Mouse (Mus musculus) MEL (cell line): ENCODE measurements at regions not wholly inside any gene's neighbourhood (a gene's known extent, or its start where the extent isn't known, plus 50 kb on each side); places are given as distances from the start of the nearest gene placed in this dataset.
A peak's percentile ranks its signal among the peaks of the same experiment; 100 is the strongest.

Source experiments
- DNase-seq: peaks from one replicate; pipeline ENCODE4 v3.0.0; 2011; ENCODE audit warnings: low read depth, low spot score
- H3K27ac ChIP-seq: 2 replicates; pipeline ENCODE4 v1.5.1; 2012; ENCODE audit warnings: low read depth, mild to moderate bottlenecking, control low read depth, low read length, moderate library complexity; ENCODE audit not compliant: control insufficient read depth
- H3K27me3 ChIP-seq, 2 experiments: fragments of 150-350 bp in 1 of 2; sonication (generic) in 1 of 2; 2 replicates each; pipeline ENCODE4 v1.6.1; 2012; ENCODE audit warnings: low read length in 2 of 2, mild to moderate bottlenecking in 2 of 2, improper control_type of control experiment in 1 of 2, moderate library complexity in 1 of 2; ENCODE audit not compliant: insufficient read depth in 2 of 2, control insufficient read depth in 1 of 2
- H3K36me3 ChIP-seq, 2 experiments: 2 replicates each; pipeline ENCODE4 v1.6.1; 2012 to 2014; ENCODE audit warnings: low read length in 2 of 2, improper control_type of control experiment in 1 of 2, inconsistent platforms in 1 of 2, mild to moderate bottlenecking in 1 of 2; ENCODE audit not compliant: insufficient read depth in 2 of 2, control insufficient read depth in 1 of 2
- H3K4me1 ChIP-seq, 2 experiments: fragments of 150-350 bp in 1 of 2; sonication (generic) in 1 of 2; 2 replicates each; pipeline ENCODE4 v1.6.1; 2012; ENCODE audit warnings: low read length in 2 of 2, improper control_type of control experiment in 1 of 2, mild to moderate bottlenecking in 1 of 2; ENCODE audit not compliant: insufficient read depth in 2 of 2, control insufficient read depth in 1 of 2
- H3K4me3 ChIP-seq, 2 experiments: fragments of 150-350 bp in 1 of 2; sonication (generic) in 1 of 2; 2 replicates each; pipeline ENCODE4 v1.5.1; 2012; ENCODE audit warnings: low read depth in 2 of 2, low read length in 2 of 2, mild to moderate bottlenecking in 2 of 2, moderate library complexity in 2 of 2, control low read depth in 1 of 2, improper control_type of control experiment in 1 of 2; ENCODE audit not compliant: control insufficient read depth in 1 of 2, insufficient read depth in 1 of 2
- H3K79me2 ChIP-seq: 2 replicates; pipeline ENCODE4 v1.6.1; 2012; ENCODE audit warnings: mild to moderate bottlenecking, low read length, moderate library complexity; ENCODE audit not compliant: control insufficient read depth, poor library complexity, insufficient read depth
- H3K9ac ChIP-seq: 2 replicates; pipeline ENCODE4 v1.6.1; 2012; ENCODE audit warnings: low read depth, mild to moderate bottlenecking, control low read depth, low read length, moderate library complexity; ENCODE audit not compliant: control insufficient read depth, poor library complexity, severe bottlenecking
- H3K9me3 ChIP-seq: fragments of 150-350 bp; sonication (generic); replicated peaks from 2 replicates; pipeline ENCODE4 v1.6.1; 2012; ENCODE audit warnings: mild to moderate bottlenecking, low read length, improper control_type of control experiment, moderate library complexity; ENCODE audit not compliant: insufficient read depth
- BHLHE40 ChIP-seq: IDR thresholded peaks from 2 replicates; pipeline ENCODE4 v1.6.1; 2012; ENCODE audit warnings: low read depth, mild to moderate bottlenecking, inconsistent platforms, low read length, improper control_type of control experiment, borderline replicate concordance
- CHD2 ChIP-seq: IDR thresholded peaks from 2 replicates; pipeline ENCODE4 v1.6.1; 2011; ENCODE audit warnings: low read length, improper control_type of control experiment
- CTCF ChIP-seq, 3 experiments: IDR thresholded peaks in 2 of 3; conservative IDR thresholded peaks in 1 of 3; 2 replicates each; pipeline ENCODE4 v1.5.1; 2011 to 2012; ENCODE audit warnings: low read length in 3 of 3, low read depth in 2 of 3, mild to moderate bottlenecking in 2 of 3, improper control_type of control experiment in 1 of 3, inconsistent platforms in 1 of 3, mixed read lengths in 1 of 3, moderate library complexity in 1 of 3; ENCODE audit not compliant: control insufficient read depth in 1 of 3, insufficient read depth in 1 of 3, poor library complexity in 1 of 3, severe bottlenecking in 1 of 3
- ELF1 ChIP-seq: IDR thresholded peaks from 2 replicates; pipeline ENCODE4 v1.6.1; 2014; ENCODE audit warnings: low read depth, mild to moderate bottlenecking, inconsistent platforms, low read length, improper control_type of control experiment, moderate library complexity
- EP300 ChIP-seq, 2 experiments: IDR thresholded peaks; 2 replicates each; pipeline ENCODE4 v1.6.1; 2011; ENCODE audit warnings: improper control_type of control experiment in 2 of 2, low read length in 2 of 2, low read depth in 1 of 2, mild to moderate bottlenecking in 1 of 2
- ETS1 ChIP-seq: IDR thresholded peaks from 2 replicates; pipeline ENCODE4 v1.6.1; 2012; ENCODE audit warnings: low read depth, mild to moderate bottlenecking, inconsistent platforms, low read length, improper control_type of control experiment, moderate library complexity
- GABPA ChIP-seq: IDR thresholded peaks from 2 replicates; pipeline ENCODE4 v1.6.1; 2012; ENCODE audit warnings: low read depth, mild to moderate bottlenecking, inconsistent platforms, low read length, improper control_type of control experiment, moderate library complexity
- HCFC1 ChIP-seq: IDR thresholded peaks from 2 replicates; pipeline ENCODE4 v1.6.1; 2012; ENCODE audit warnings: low read depth, mild to moderate bottlenecking, inconsistent platforms, low read length, improper control_type of control experiment, moderate library complexity
- JUND ChIP-seq: IDR thresholded peaks from 2 replicates; pipeline ENCODE4 v1.6.1; 2011; ENCODE audit warnings: low read depth, mild to moderate bottlenecking, improper control_type of control experiment, low read length
- KAT2A ChIP-seq: conservative IDR thresholded peaks from 2 replicates; pipeline ENCODE4 v1.6.1; 2012; ENCODE audit warnings: low read depth, low read length, improper control_type of control experiment, inconsistent platforms
- MAFK ChIP-seq: IDR thresholded peaks from 2 replicates; pipeline ENCODE4 v1.6.1; 2011; ENCODE audit warnings: low read depth, mild to moderate bottlenecking, low read length, improper control_type of control experiment, borderline replicate concordance
- MAX ChIP-seq: IDR thresholded peaks from 2 replicates; pipeline ENCODE4 v1.6.1; 2011; ENCODE audit warnings: low read length, improper control_type of control experiment
- MEF2A ChIP-seq: IDR thresholded peaks from 2 replicates; pipeline ENCODE4 v1.6.1; 2014; ENCODE audit warnings: low read depth, mild to moderate bottlenecking, inconsistent platforms, low read length, improper control_type of control experiment; ENCODE audit not compliant: poor library complexity, insufficient replicate concordance, severe bottlenecking; ENCODE audit errors: extremely low read depth
- MXI1 ChIP-seq: IDR thresholded peaks from 2 replicates; pipeline ENCODE4 v1.6.1; 2011; ENCODE audit warnings: mild to moderate bottlenecking, low read depth, low read length, improper control_type of control experiment
- MYB ChIP-seq: IDR thresholded peaks from 2 replicates; pipeline ENCODE4 v1.6.1; 2011; ENCODE audit warnings: mild to moderate bottlenecking, low read depth, low read length, improper control_type of control experiment
- MYC ChIP-seq: IDR thresholded peaks from 2 replicates; pipeline ENCODE4 v1.6.1; 2011; ENCODE audit warnings: low read depth, mild to moderate bottlenecking, low read length, improper control_type of control experiment, moderate library complexity
- NELFE ChIP-seq: IDR thresholded peaks from 2 replicates; pipeline ENCODE4 v1.6.1; 2011; ENCODE audit warnings: low read depth, low read length, improper control_type of control experiment
- NRF1 ChIP-seq: IDR thresholded peaks from 2 replicates; pipeline ENCODE4 v1.6.1; 2014; ENCODE audit warnings: low read depth, mild to moderate bottlenecking, inconsistent platforms, low read length, improper control_type of control experiment, moderate library complexity; ENCODE audit not compliant: poor library complexity, insufficient read depth, severe bottlenecking
- POLR2AphosphoS2 ChIP-seq: IDR thresholded peaks from 2 replicates; pipeline ENCODE4 v1.6.1; 2011; ENCODE audit warnings: low read length, improper control_type of control experiment
- POLR2AphosphoS5 ChIP-seq: IDR thresholded peaks from 2 replicates; pipeline ENCODE4 v1.6.1; 2012; ENCODE audit warnings: low read depth, borderline replicate concordance, mild to moderate bottlenecking, inconsistent platforms, low read length, moderate library complexity, mixed read lengths
- RAD21 ChIP-seq: IDR thresholded peaks from 2 replicates; pipeline ENCODE4 v1.6.1; 2011; ENCODE audit warnings: mild to moderate bottlenecking, low read depth, low read length, improper control_type of control experiment
- SIN3A ChIP-seq: IDR thresholded peaks from 2 replicates; pipeline ENCODE4 v1.6.1; 2012; ENCODE audit warnings: low read length, improper control_type of control experiment, inconsistent platforms
- SMC3 ChIP-seq: IDR thresholded peaks from 2 replicates; pipeline ENCODE4 v1.6.1; 2011; ENCODE audit warnings: low read depth, low read length, improper control_type of control experiment
- TAL1 ChIP-seq: IDR thresholded peaks from 2 replicates; pipeline ENCODE4 v1.6.1; 2012; ENCODE audit warnings: mild to moderate bottlenecking, inconsistent platforms, low read length, moderate library complexity, mixed read lengths
- TCF12 ChIP-seq: IDR thresholded peaks from 2 replicates; pipeline ENCODE4 v1.6.1; 2014; ENCODE audit warnings: low read depth, mild to moderate bottlenecking, inconsistent platforms, low read length, improper control_type of control experiment, moderate library complexity
- UBTF ChIP-seq: IDR thresholded peaks from 2 replicates; pipeline ENCODE4 v1.6.1; 2012; ENCODE audit warnings: low read depth, mild to moderate bottlenecking, inconsistent platforms, low read length, improper control_type of control experiment, moderate library complexity, borderline replicate concordance; ENCODE audit not compliant: insufficient read depth
- USF1 ChIP-seq: IDR thresholded peaks from 2 replicates; pipeline ENCODE4 v1.6.1; 2014; ENCODE audit warnings: low read depth, mild to moderate bottlenecking, inconsistent platforms, low read length, improper control_type of control experiment, moderate library complexity
- USF2 ChIP-seq, 2 experiments: IDR thresholded peaks; 2 replicates each; pipeline ENCODE4 v1.6.1; 2011 to 2012; ENCODE audit warnings: improper control_type of control experiment in 2 of 2, low read length in 2 of 2, borderline replicate concordance in 1 of 2, inconsistent platforms in 1 of 2, low read depth in 1 of 2, mild to moderate bottlenecking in 1 of 2; ENCODE audit not compliant: insufficient read depth in 1 of 2
- ZC3H11A ChIP-seq: IDR thresholded peaks from 2 replicates; pipeline ENCODE4 v1.6.1; 2012; ENCODE audit warnings: low read depth, mild to moderate bottlenecking, inconsistent platforms, low read length, improper control_type of control experiment
- ZKSCAN1 ChIP-seq: IDR thresholded peaks from 2 replicates; pipeline ENCODE4 v1.6.1; 2012; ENCODE audit warnings: low read depth, mild to moderate bottlenecking, inconsistent platforms, low read length, improper control_type of control experiment, moderate library complexity

DNA sequence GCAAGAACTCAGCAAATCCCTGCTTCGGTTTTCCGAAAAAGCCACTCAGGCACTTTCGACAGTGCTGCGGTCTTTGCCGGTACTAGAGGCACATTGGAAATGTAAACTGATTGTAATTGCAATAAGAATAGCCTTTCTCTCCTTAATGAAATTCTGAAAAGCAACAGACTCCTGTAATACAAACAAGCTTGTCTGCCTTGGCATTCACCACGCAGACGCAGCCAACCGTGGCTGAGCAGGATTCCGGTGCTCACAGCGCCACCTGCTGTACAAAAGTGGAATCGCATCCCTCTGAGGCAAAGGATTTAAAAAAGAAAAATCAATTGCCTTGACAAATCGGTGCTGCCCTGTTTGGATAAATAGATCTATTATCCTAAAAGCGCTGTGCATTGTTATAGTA, 2395.2 kb upstream of the 5930422O12Rik start:
- peak; percentile 47 for DNase-seq
- Histone ChIP-seq H3K27me3 (no peaks in the 10 kb centered on the region), H3K36me3 (no peaks in the 10 kb centered on the region), H3K9me3 (no peaks in the 10 kb centered on the region), H3K4me1 (no peaks in the 10 kb centered on the region), H3K27ac (no peak overlapping the region), H3K79me2 (no peaks in the 10 kb centered on the region), H3K4me3 (no peak overlapping the region), H3K9ac (no peak overlapping the region)
- TF ChIP-seq TCF12, result no peak
- TF ChIP-seq SMC3, result peak; percentile 75
- TF ChIP-seq MAX, result no peak
- TF ChIP-seq CTCF (IDR thresholded peaks at IDR 0.05 in 2 of 3, conservative IDR thresholded peaks at IDR 0.05 in 1 of 3; ENCODE audit: control insufficient read depth in 1 of 3, insufficient read depth in 1 of 3, low read depth in 2 of 3, low read length in 3 of 3, poor library complexity in 1 of 3, severe bottlenecking in 1 of 3), result peak; percentile 73 to 95 (median 89)
- TF ChIP-seq CHD2, result no peak
- no peak for TF ChIP-seq GABPA
- peak; percentile 64 for TF ChIP-seq RAD21
- TF ChIP-seq NRF1, result no peak
- no peak for TF ChIP-seq POLR2AphosphoS2
- no peak for TF ChIP-seq BHLHE40
- no peak for TF ChIP-seq ELF1
- TF ChIP-seq ETS1, result no peak
- no peak for TF ChIP-seq MAFK
- peak; percentile 13; the same call in 1 of the 2 replicates for TF ChIP-seq ZC3H11A
- no peak for TF ChIP-seq USF2 (IDR thresholded peaks at IDR 0.05; ENCODE audit: borderline replicate concordance in 1 of 2, insufficient read depth in 1 of 2, low read depth in 1 of 2, low read length in 2 of 2)
- TF ChIP-seq MYB, result no peak
- no peak for TF ChIP-seq MYC
- TF ChIP-seq ZKSCAN1, result no peak
- no peak for TF ChIP-seq KAT2A
- TF ChIP-seq MEF2A, result no peak
- TF ChIP-seq NELFE, result no peak
- no peak for TF ChIP-seq MXI1
- no peak for TF ChIP-seq JUND
- TF ChIP-seq UBTF, result no peak
- TF ChIP-seq EP300 (IDR thresholded peaks at IDR 0.05; ENCODE audit: low read depth in 1 of 2, low read length in 2 of 2), result no peak
- no peak for TF ChIP-seq HCFC1
- no peak for TF ChIP-seq TAL1
- no peak for TF ChIP-seq USF1
- no peak for TF ChIP-seq SIN3A
- no peak for TF ChIP-seq POLR2AphosphoS5
